Mouse (Mus musculus) intestine, postnatal 0 days (tissue): Measurements from ENCODE around the gene Hnrnpul2. TPM values are rescaled to one million over a fixed set of nuclear protein-coding genes. Genes with fewer than 3 reads are reported as not detected.
A peak's percentile ranks its signal among the peaks of the same experiment; 100 is the strongest.
"Not testable (repeated sequence)": the region's sequence is repeated elsewhere in the genome, so short reads cannot be mapped to it uniquely, and the experiment has no call there.

Source experiments
- ATAC-seq: fragments of 200-750 bp; cut with Nextera tagmentation; 2 replicates; pipeline ENCODE4 v1.8.0; 2017; ENCODE audit warnings: mild to moderate bottlenecking, moderate TSS enrichment, moderate library complexity
- H3K27ac ChIP-seq: fragments of 300-500 bp; sonication (generic); 2 replicates; pipeline ENCODE4 v1.5.1; 2014; ENCODE audit warnings: mild to moderate bottlenecking, low read depth, low read length, moderate library complexity
- H3K27me3 ChIP-seq: fragments of 300-500 bp; sonication (generic); replicated peaks from 2 replicates; pipeline ENCODE4 v1.6.1; 2014; ENCODE audit warnings: low read length, mixed read lengths; ENCODE audit not compliant: control insufficient read depth, insufficient read depth
- H3K36me3 ChIP-seq: fragments of 300-500 bp; sonication (generic); 2 replicates; pipeline ENCODE4 v1.6.1; 2014; ENCODE audit warnings: mild to moderate bottlenecking, moderate library complexity; ENCODE audit not compliant: control insufficient read depth, insufficient read depth
- H3K4me1 ChIP-seq: fragments of 300-500 bp; sonication (generic); replicated peaks from 2 replicates; pipeline ENCODE4 v1.6.1; 2014; ENCODE audit warnings: antibody characterized with exemption, low read length, mixed read lengths; ENCODE audit not compliant: control insufficient read depth, insufficient read depth
- H3K4me2 ChIP-seq: fragments of 300-500 bp; sonication (generic); replicated peaks from 2 replicates; pipeline ENCODE4 v1.6.1; 2014; ENCODE audit warnings: low read depth, mild to moderate bottlenecking, moderate library complexity
- H3K4me3 ChIP-seq: fragments of 300-500 bp; sonication (generic); 2 replicates; pipeline ENCODE4 v1.5.1; 2014; ENCODE audit warnings: low read depth, low read length
- H3K9ac ChIP-seq: fragments of 300-500 bp; sonication (generic); 2 replicates; pipeline ENCODE4 v1.6.1; 2014; ENCODE audit warnings: mild to moderate bottlenecking, low read depth, low read length
- H3K9me3 ChIP-seq: fragments of 300-500 bp; sonication (generic); 2 replicates; pipeline ENCODE4 v1.6.1; 2016; ENCODE audit warnings: mixed run types; ENCODE audit not compliant: control insufficient read depth
- CTCF ChIP-seq: sonication (generic); IDR thresholded peaks from 2 replicates; pipeline ENCODE4 v1.5.1; 2016; ENCODE audit warnings: low read depth, mild to moderate bottlenecking, control low read depth, antibody characterized with exemption, moderate library complexity
- WGBS: fragments of 180-500 bp; shearing (Covaris S2); extraction: QIAGEN DNeasy Blood & Tissue Kit; methylation state at CpG from one replicate; pipeline ENCODE4 v1.1.7; 2014; 5-methylcytosine and 5-hydroxymethylcytosine counted together
- polyA plus RNA-seq: library from polyadenylated mRNA; unstranded; fragments of >200 nt; fragmentation: Nextera tagmentation; extraction: Ambion mirVana; gene quantifications from 2 replicates; pipeline ENCODE4 v1.2.1, GENCODE M21; 2015

The Hnrnpul2 gene
- polyA plus RNA-seq, 1 experiment from 2014 or later: 5.4 TPM

GRCm38 (mm10) chr19:8829660-8830059 is 9.8 kb downstream of the Hnrnpul2 start, which contains the start of gene AC129217.1:
TSS of gene AC129217.1 (plus strand) at chr19:8829773.
- no peaks in the 10 kb centered on the region for H3K4me1 ChIP-seq
- H3K36me3 ChIP-seq: peaks cover 88% of the 10 kb centered on the region
- H3K4me2 ChIP-seq: no peak within 1 kb of the TSS
- H3K4me3 ChIP-seq: no peak within 1 kb of the TSS
- ATAC-seq: no peak
- WGBS: 86% methylated on average over 8 of the region's 8 CpGs
- no peaks in the 10 kb centered on the region for H3K27me3 ChIP-seq
- H3K27ac ChIP-seq: no peak within 1 kb of the TSS
- no peaks in the 10 kb centered on the region for H3K9me3 ChIP-seq
- H3K9ac ChIP-seq: no peak within 1 kb of the TSS
- no peak for TF ChIP-seq CTCF

DNA sequence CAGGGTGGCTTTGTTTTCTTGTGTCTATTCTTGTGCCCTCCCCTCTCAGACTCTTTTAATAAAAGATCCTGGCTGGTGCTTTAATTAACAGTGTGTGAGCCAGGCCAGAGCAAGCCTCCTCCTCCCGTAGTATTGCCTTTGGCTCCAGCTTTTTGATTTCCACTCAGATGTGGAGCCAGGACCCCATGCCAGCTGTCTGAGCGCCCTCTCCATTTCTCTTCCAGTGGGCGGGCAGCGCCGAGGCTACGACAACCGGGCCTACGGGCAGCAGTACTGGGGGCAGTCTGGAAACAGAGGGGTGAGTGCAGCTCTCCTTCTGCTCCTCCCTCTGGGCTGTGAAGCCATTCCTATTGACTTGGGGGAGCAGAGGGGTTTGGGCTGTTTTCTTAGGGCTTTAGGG is 10.9 kb downstream of the Hnrnpul2 start:
- Histone ChIP-seq H3K36me3 (peaks cover 87% of the 10 kb centered on the region), H3K4me2 (no peak overlapping the region), H3K9me3 (no peaks in the 10 kb centered on the region), H3K4me1 (no peaks in the 10 kb centered on the region), H3K9ac (no peak overlapping the region), H3K27ac (no peak overlapping the region), H3K27me3 (no peaks in the 10 kb centered on the region), H3K4me3 (no peak overlapping the region)
- ATAC-seq: no peak
- WGBS: 87% methylated on average over 8 of the region's 8 CpGs
- TF ChIP-seq CTCF: no peak

DNA sequence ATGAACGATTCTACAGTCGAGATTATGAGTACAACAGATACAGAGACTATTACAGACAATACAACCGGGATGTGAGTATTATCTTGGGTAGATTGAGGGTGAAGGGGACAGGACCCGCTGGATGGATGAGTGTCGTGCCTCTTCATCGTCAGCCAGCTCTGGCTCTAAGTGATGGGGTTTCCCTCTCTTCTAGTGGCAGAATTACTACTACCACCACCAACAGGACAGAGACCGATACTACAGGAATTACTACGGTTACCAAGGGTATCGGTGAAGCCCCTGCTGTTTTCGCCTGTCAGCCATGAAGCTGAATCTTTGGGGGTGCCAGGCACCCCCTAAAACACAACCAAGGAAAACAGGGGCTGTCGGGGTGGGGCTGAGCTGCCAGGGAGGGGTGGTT is 11.5 kb downstream of the Hnrnpul2 start:
- Histone ChIP-seq H3K4me1 (no peaks in the 10 kb centered on the region), H3K4me3 (no peak overlapping the region), H3K27ac (no peak overlapping the region), H3K36me3 (peaks cover 82% of the 10 kb centered on the region), H3K27me3 (no peaks in the 10 kb centered on the region), H3K4me2 (no peak overlapping the region), H3K9me3 (no peaks in the 10 kb centered on the region), H3K9ac (no peak overlapping the region)
- 84% methylated on average over 11 of the region's 11 CpGs for WGBS
- TF ChIP-seq CTCF: no peak
- no peak for ATAC-seq

DNA sequence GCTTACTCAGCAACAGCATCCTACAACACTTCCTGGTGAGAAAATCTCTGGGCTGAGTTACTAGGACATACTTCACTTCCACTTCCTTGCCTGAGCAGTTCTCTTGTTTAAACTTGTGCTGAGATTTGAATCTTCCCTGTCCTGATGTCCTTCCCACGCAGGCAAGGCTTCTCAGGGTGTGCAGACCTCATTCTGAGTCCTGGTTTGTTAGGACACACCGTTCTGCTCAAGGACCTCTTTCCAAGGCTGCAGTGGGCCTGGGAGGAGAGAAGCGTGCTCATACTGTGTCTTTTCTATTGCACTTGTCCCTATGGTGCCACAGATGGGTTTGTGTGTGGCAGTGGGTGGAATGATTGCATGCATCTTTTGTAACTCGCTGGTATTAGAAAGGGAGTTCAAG is 13.2 kb downstream of the Hnrnpul2 start:
- no peak overlapping the region for H3K4me2 ChIP-seq
- no peak overlapping the region for H3K9ac ChIP-seq
- H3K4me3 ChIP-seq: no peak overlapping the region
- H3K4me1 ChIP-seq: no peaks in the 10 kb centered on the region
- peaks cover 67% of the 10 kb centered on the region for H3K36me3 ChIP-seq
- H3K27ac ChIP-seq: no peak overlapping the region
- no peak for TF ChIP-seq CTCF
- no peak for ATAC-seq
- WGBS: 89% methylated on average over 4 of the region's 4 CpGs
- H3K9me3 ChIP-seq: no peaks in the 10 kb centered on the region
- no peaks in the 10 kb centered on the region for H3K27me3 ChIP-seq

DNA sequence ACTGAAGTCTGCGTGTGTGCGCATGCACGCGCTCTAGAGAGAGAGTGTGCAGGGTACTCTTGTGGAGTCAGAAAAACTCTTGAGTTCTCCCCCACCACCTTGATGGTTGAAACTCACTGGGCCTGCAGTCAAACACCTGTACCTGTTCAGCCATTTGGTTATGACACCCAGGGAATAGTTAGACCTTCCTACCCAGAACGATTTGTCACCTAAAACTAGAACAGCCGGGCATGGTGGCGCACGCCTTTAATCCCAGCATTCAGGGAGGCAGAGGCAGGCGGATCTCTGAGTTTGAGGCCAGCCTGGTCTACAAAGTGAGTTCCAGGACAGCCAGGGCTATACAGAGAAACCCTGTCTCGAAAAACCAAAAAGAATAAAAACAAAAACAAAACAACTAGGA is 16.5 kb downstream of the Hnrnpul2 start:
- H3K4me3 ChIP-seq, H3K27me3 ChIP-seq, H3K4me2 ChIP-seq, H3K9me3 ChIP-seq, H3K4me1 ChIP-seq, H3K27ac ChIP-seq, ATAC-seq, H3K9ac ChIP-seq: not testable (repeated sequence)
- peaks cover 34% of the 10 kb centered on the region for H3K36me3 ChIP-seq
- 92% methylated on average over 10 of the region's 10 CpGs for WGBS

GRCm38 (mm10) chr19:8837251-8837791 is 17.5 kb downstream of the Hnrnpul2 start, which contains the start of gene Bscl2:
TSS of gene Bscl2 (plus strand) at chr19:8837467.
- WGBS: under 1% methylated on average over 38 of the region's 38 CpGs
- TF ChIP-seq CTCF: peak; percentile 74
- peak within 1 kb of the TSS; percentile 62 for H3K4me3 ChIP-seq

More at GRCm38 (mm10) chr19:8837251-8837791, 17.5 kb downstream of the Hnrnpul2 start, which contains the start of gene Bscl2:
- H3K27me3 ChIP-seq: no peaks in the 10 kb centered on the region
- H3K4me1 ChIP-seq: no peaks in the 10 kb centered on the region
- peak within 1 kb of the TSS; percentile 89 for H3K4me2 ChIP-seq
- H3K27ac ChIP-seq: peak within 1 kb of the TSS; percentile 92
- H3K9ac ChIP-seq: peak within 1 kb of the TSS; percentile 83
- H3K36me3 ChIP-seq: peaks cover 24% of the 10 kb centered on the region
- peak; percentile 74 for ATAC-seq
- no peaks in the 10 kb centered on the region for H3K9me3 ChIP-seq
